Comparison of ENCODE assay signal across 8 mouse cellular contexts in the genomic region with DNA sequence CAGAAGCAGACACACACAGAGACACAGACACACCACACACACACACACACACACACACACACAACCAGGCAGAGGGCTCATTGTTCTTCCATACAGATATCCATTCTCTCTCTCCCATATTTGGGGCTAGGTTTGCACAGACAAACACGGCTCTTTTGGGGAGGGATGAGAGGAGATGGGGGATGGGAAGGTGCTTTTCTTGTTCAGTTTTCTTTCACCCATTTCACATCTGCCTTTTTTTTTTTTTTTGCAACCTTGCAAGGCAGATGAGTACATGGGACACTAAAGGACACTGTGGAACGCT. TPM values are rescaled to one million over a fixed set of nuclear protein-coding genes. Genes with fewer than 3 reads are reported as not detected.
A peak's percentile ranks its signal among the peaks of the same experiment; 100 is the strongest.
DNase-seq lines count a peak whose midpoint lies in the region; ATAC-seq lines count a peak whose summit lies in the region.

No protein-coding gene starts in this region.

- H3K27me3 ChIP-seq in kidney, embryonic 14.5 days (ENCODE audit: control insufficient read depth, insufficient read depth, low read length) = no peaks in the 10 kb centered on the region
- H3K27me3 ChIP-seq in forebrain, embryonic 16.5 days (replicated peaks; ENCODE audit: control insufficient read depth, insufficient read depth, low read length) = no peaks in the 10 kb centered on the region
- H3K27me3 ChIP-seq in midbrain, embryonic 11.5 days (ENCODE audit: control insufficient read depth, insufficient read depth, low read length) = no peaks in the 10 kb centered on the region

- ATAC-seq in kidney, embryonic 14.5 days (ENCODE audit: low FRiP score, low TSS enrichment) = no peak
- ATAC-seq in forebrain, embryonic 16.5 days = no peak
- no peak for ATAC-seq in midbrain, embryonic 11.5 days (ENCODE audit: low FRiP score)

- H3K27ac ChIP-seq in kidney, embryonic 14.5 days (ENCODE audit: low read depth, low read length) = peak overlapping the region; percentile 48; the same call in 1 of the 2 replicates
- peak overlapping the region; percentile 71 for H3K27ac ChIP-seq in forebrain, embryonic 16.5 days (ENCODE audit: low read length)
- peak overlapping the region; percentile 83 for H3K27ac ChIP-seq in midbrain, embryonic 11.5 days (ENCODE audit: low read depth, low read length)

- H3K4me1 ChIP-seq in kidney, embryonic 14.5 days (ENCODE audit: control insufficient read depth, insufficient read depth, low read length) = peaks cover 25% of the 10 kb centered on the region
- H3K4me1 ChIP-seq in forebrain, embryonic 16.5 days (replicated peaks; ENCODE audit: control insufficient read depth, insufficient read depth, low read length) = peaks cover 22% of the 10 kb centered on the region
- peaks cover 13% of the 10 kb centered on the region for H3K4me1 ChIP-seq in midbrain, embryonic 11.5 days (ENCODE audit: control insufficient read depth, insufficient read depth, low read length)

- peak overlapping the region; percentile 90 for H3K4me3 ChIP-seq in kidney, embryonic 14.5 days (ENCODE audit: low read length)
- peak overlapping the region; percentile 99 for H3K4me3 ChIP-seq in forebrain, embryonic 16.5 days (replicated peaks; ENCODE audit: low read length)
- H3K4me3 ChIP-seq in midbrain, embryonic 11.5 days (ENCODE audit: low read depth, low read length) = peak overlapping the region; percentile 75

- no peaks in the 10 kb centered on the region for H3K9me3 ChIP-seq in kidney, embryonic 14.5 days (ENCODE audit: control insufficient read depth, low read length)
- H3K9me3 ChIP-seq in forebrain, embryonic 16.5 days (ENCODE audit: control insufficient read depth, low read length) = no peaks in the 10 kb centered on the region
- H3K9me3 ChIP-seq in midbrain, embryonic 11.5 days (ENCODE audit: control insufficient read depth, low read length) = no peaks in the 10 kb centered on the region

- peak overlapping the region; percentile 60 for H3K4me2 ChIP-seq in kidney, embryonic 14.5 days (replicated peaks; ENCODE audit: low read depth, low read length)
- H3K4me2 ChIP-seq in forebrain, embryonic 16.5 days (ENCODE audit: low read length) = peak overlapping the region; percentile 75
- peak overlapping the region; percentile 73 for H3K4me2 ChIP-seq in midbrain, embryonic 11.5 days

- 15% methylated on average over 2 of the region's 2 CpGs for whole genome bisulfite sequencing in kidney, embryonic 14.5 days
- 2% methylated on average over 2 of the region's 2 CpGs for WGBS in forebrain, embryonic 16.5 days
- 6% methylated on average over 2 of the region's 2 CpGs for WGBS in midbrain, embryonic 11.5 days

- H3K36me3 ChIP-seq in kidney, embryonic 14.5 days (ENCODE audit: control insufficient read depth, insufficient read depth, low read length) = no peaks in the 10 kb centered on the region
- no peaks in the 10 kb centered on the region for H3K36me3 ChIP-seq in forebrain, embryonic 16.5 days (ENCODE audit: control insufficient read depth, insufficient read depth)
- no peaks in the 10 kb centered on the region for H3K36me3 ChIP-seq in midbrain, embryonic 11.5 days (ENCODE audit: control insufficient read depth, insufficient read depth, low read length)

- peak overlapping the region; percentile 97; the same call in 1 of the 2 replicates for H3K9ac ChIP-seq in kidney, embryonic 14.5 days (ENCODE audit: low read depth, low read length)
- peak overlapping the region; percentile 100 for H3K9ac ChIP-seq in forebrain, embryonic 16.5 days (replicated peaks; ENCODE audit: low read depth, low read length)
- peak overlapping the region; percentile 85 for H3K9ac ChIP-seq in midbrain, embryonic 11.5 days (ENCODE audit: low read length)

- DNase-seq in kidney, postnatal 36 days = no peak
- peak; percentile 48 for DNase-seq in Muller cell, postnatal 12 days (ENCODE audit: inconsistent ontology term)
- peak; percentile 92 for DNase-seq in midbrain, embryonic 11.5 days (ENCODE audit: low spot score, missing footprints)
- no peak for DNase-seq in adrenal gland, postnatal 4 days (ENCODE audit: low spot score in 2 of 2)
- DNase-seq in thymus, postnatal 10 days (ENCODE audit: low spot score in 2 of 2) = no peak
- DNase-seq in kidney, adult 8-10 months = no peak

RNA-seq across cellular contexts. Expression of a gene that starts 1.8 kb away (rescaled TPM):
- polyA plus RNA-seq in kidney, embryonic 14.5 days (2014; fragmentation: Nextera tagmentation; extraction: Ambion mirVana) = 31.2 and 49.9 TPM in 2 replicates
- polyA plus RNA-seq in forebrain, embryonic 16.5 days (2015; fragmentation: Nextera tagmentation; extraction: Ambion mirVana) = 25.2 and 34.5 TPM in 2 replicates
- 34.2 and 36.8 TPM in 2 replicates for polyA plus RNA-seq in midbrain, embryonic 11.5 days (2014; fragmentation: Nextera tagmentation; extraction: Ambion mirVana)
- 100 to 1,000 TPM; 150 to 160 TPM for total RNA-seq in adrenal gland, postnatal 4 days (2021)

RNA-seq across cellular contexts. Expression of a gene that starts 46.8 kb away (rescaled TPM):
- 1,584 and 1,728 TPM in 2 replicates for polyA plus RNA-seq in kidney, embryonic 14.5 days (2014; fragmentation: Nextera tagmentation; extraction: Ambion mirVana)
- 979 and 980 TPM in 2 replicates for polyA plus RNA-seq in forebrain, embryonic 16.5 days (2015; fragmentation: Nextera tagmentation; extraction: Ambion mirVana)
- 1,438 and 1,518 TPM in 2 replicates for polyA plus RNA-seq in midbrain, embryonic 11.5 days (2014; fragmentation: Nextera tagmentation; extraction: Ambion mirVana)
- total RNA-seq in adrenal gland, postnatal 4 days (2021) = 100 to 1,000 TPM; 259 to 261 TPM

Comparison
In these comparisons a context has a peak if more than half of its experiments do, and no peak if none do; other contexts are left out.
1. DNase-seq: peak in Muller cell, postnatal 12 days (single experiment) and midbrain, embryonic 11.5 days (single experiment); none in kidney, postnatal 36 days (0 of 2), adrenal gland, postnatal 4 days (0 of 2), thymus, postnatal 10 days (0 of 2) and kidney, adult 8-10 months (0 of 2).
2. Peak in every context shown above with its lines, with median percentiles within 50 percentile points of each other: H3K27ac ChIP-seq, H3K4me2 ChIP-seq, H3K4me3 ChIP-seq and H3K9ac ChIP-seq.